Mouse (Mus musculus): ENCODE measurements around the gene Lig1. TPM values are rescaled to one million over a fixed set of nuclear protein-coding genes. Genes with fewer than 3 reads are reported as not detected.
A peak's percentile ranks its signal among the peaks of the same experiment; 100 is the strongest.
"Not testable (repeated sequence)": the region's sequence is repeated elsewhere in the genome, so short reads cannot be mapped to it uniquely, and the experiment has no call there.

Lig1 gene
- 11.5 and 13.9 TPM in 2 replicates for polyA plus RNA-seq (2012; rRNA removed)

GRCm38 (mm10) chr7:13277081-13277480 lies at the start of gene Lig1:
TSS of gene Lig1 (plus strand) at chr7:13277283.
- DNase-seq (ENCODE audit: extremely low spot score in 1 of 2, low spot score in 1 of 2) = no peak

- DNase-seq (ENCODE audit: extremely low spot score in 1 of 2, low spot score in 1 of 2) = no peak
These were observed 16.1 kb upstream of the Lig1 start for GRCm38 (mm10) chr7:13260746-13261700.

GRCm38 (mm10) chr7:13263851-13264250 lies 13.2 kb upstream of the Lig1 start:
- no peak for DNase-seq (ENCODE audit: extremely low spot score in 1 of 2, low spot score in 1 of 2)

- no peak for DNase-seq (ENCODE audit: extremely low spot score in 1 of 2, low spot score in 1 of 2)
These were observed 12.7 kb upstream of the Lig1 start for GRCm38 (mm10) chr7:13264396-13264795.

- DNase-seq (ENCODE audit: extremely low spot score in 1 of 2, low spot score in 1 of 2) = no peak
These were observed 8.3 kb upstream of the Lig1 start for GRCm38 (mm10) chr7:13268749-13269260.

- no peak for DNase-seq (ENCODE audit: extremely low spot score in 1 of 2, low spot score in 1 of 2)
These were observed 7.7 kb upstream of the Lig1 start for GRCm38 (mm10) chr7:13269394-13269793.

GRCm38 (mm10) chr7:13271704-13272103 lies 5.4 kb upstream of the Lig1 start:
- no peak for DNase-seq (ENCODE audit: extremely low spot score in 1 of 2, low spot score in 1 of 2)

- no peak for DNase-seq (ENCODE audit: extremely low spot score in 1 of 2, low spot score in 1 of 2)
These were observed 750 bp downstream of the Lig1 start for GRCm38 (mm10) chr7:13277833-13278232.

GRCm38 (mm10) chr7:13278308-13278891 lies 1.3 kb downstream of the Lig1 start, which contains the start of gene Zswim9:
TSS of gene Zswim9 (minus strand) at chr7:13278721.
- peak; percentile 84 to 93 for DNase-seq (ENCODE audit: extremely low spot score in 1 of 2, low spot score in 1 of 2)

GRCm38 (mm10) chr7:13278957-13279356 lies 1.9 kb downstream of the Lig1 start:
- not testable (repeated sequence) for DNase-seq (ENCODE audit: extremely low spot score in 1 of 2, low spot score in 1 of 2)

- peak in 1 of 2 experiments; percentile 65 for DNase-seq (ENCODE audit: extremely low spot score in 1 of 2, low spot score in 1 of 2)
These were observed 11.5 kb downstream of the Lig1 start for GRCm38 (mm10) chr7:13288621-13289020.

GRCm38 (mm10) chr7:13290041-13290675 lies 13.1 kb downstream of the Lig1 start:
- no peak for DNase-seq (ENCODE audit: extremely low spot score in 1 of 2, low spot score in 1 of 2)

GRCm38 (mm10) chr7:13291370-13291769 lies 14.3 kb downstream of the Lig1 start:
- DNase-seq (ENCODE audit: extremely low spot score in 1 of 2, low spot score in 1 of 2) = no peak

GRCm38 (mm10) chr7:13293878-13294855 lies 17.1 kb downstream of the Lig1 start:
- DNase-seq (ENCODE audit: extremely low spot score in 1 of 2, low spot score in 1 of 2) = no peak

- DNase-seq (ENCODE audit: extremely low spot score in 1 of 2, low spot score in 1 of 2) = no peak
These were observed 18.2 kb downstream of the Lig1 start for GRCm38 (mm10) chr7:13295256-13295655.

GRCm38 (mm10) chr7:13297636-13298035 lies 20.6 kb downstream of the Lig1 start:
- no peak for DNase-seq (ENCODE audit: extremely low spot score in 1 of 2, low spot score in 1 of 2)

GRCm38 (mm10) chr7:13298821-13299220 lies 21.7 kb downstream of the Lig1 start:
- DNase-seq (ENCODE audit: extremely low spot score in 1 of 2, low spot score in 1 of 2) = no peak

GRCm38 (mm10) chr7:13301643-13302042 lies 24.6 kb downstream of the Lig1 start:
- no peak for DNase-seq (ENCODE audit: extremely low spot score in 1 of 2, low spot score in 1 of 2)

- no peak for DNase-seq (ENCODE audit: extremely low spot score in 1 of 2, low spot score in 1 of 2)
These were observed 25.7 kb downstream of the Lig1 start for GRCm38 (mm10) chr7:13302780-13303179.

- DNase-seq (ENCODE audit: extremely low spot score in 1 of 2, low spot score in 1 of 2) = no peak
These were observed 26.3 kb downstream of the Lig1 start for GRCm38 (mm10) chr7:13303372-13303771.

All from frontal cortex, adult 2 months (tissue).